Mouse (Mus musculus): ENCODE results near the gene Nebl.

GRCm38 (mm10) chr2:17390513-17391200, 340.6 kb downstream of the Nebl start:
- no peak for TF ChIP-seq EP300 (IDR thresholded peaks at IDR 0.05; ENCODE audit: low read depth)
- no peak for TF ChIP-seq CTCF (IDR thresholded peaks at IDR 0.05; ENCODE audit: low read depth)

Data from liver, postnatal 0 days (tissue).